Mouse (Mus musculus): ENCODE measurements at regions not wholly inside any gene's neighbourhood (a gene's known extent, or its start where the extent isn't known, plus 50 kb on each side); places are given as distances from the start of the nearest gene placed in this dataset.

- Histone ChIP-seq H3K27ac (ENCODE audit: low read depth, low read length) (no peak overlapping the region), H3K9me3 (ENCODE audit: control insufficient read depth, low read length) (no peaks in the 10 kb centered on the region), H3K9ac (ENCODE audit: low read depth, low read length) (no peak overlapping the region), H3K27me3 (replicated peaks; ENCODE audit: control insufficient read depth, insufficient read depth, low read length) (no peaks in the 10 kb centered on the region), H3K4me2 (ENCODE audit: low read length) (no peak overlapping the region), H3K36me3 (ENCODE audit: control insufficient read depth, insufficient read depth, low read length) (no peaks in the 10 kb centered on the region), H3K4me3 (ENCODE audit: low read length) (no peak overlapping the region), H3K4me1 (ENCODE audit: control insufficient read depth, insufficient read depth, low read depth, low read length) (no peaks in the 10 kb centered on the region)
- 78% methylated on average over 7 of the region's 7 CpGs for WGBS
- no peak for ATAC-seq
Measured at GRCm38 (mm10) chr1:72058045-72058703, 153.9 kb downstream of the Mreg start.

GRCm38 (mm10) chr1:72054541-72054940 lies 157.6 kb downstream of the Mreg start:
- ATAC-seq, result no peak
- H3K27me3 ChIP-seq (replicated peaks; ENCODE audit: control insufficient read depth, insufficient read depth, low read length), result no peaks in the 10 kb centered on the region
- no peak overlapping the region for H3K4me2 ChIP-seq (ENCODE audit: low read length)
- no peak overlapping the region for H3K9ac ChIP-seq (ENCODE audit: low read depth, low read length)
- no peak overlapping the region for H3K27ac ChIP-seq (ENCODE audit: low read depth, low read length)
- no peaks in the 10 kb centered on the region for H3K9me3 ChIP-seq (ENCODE audit: control insufficient read depth, low read length)
- H3K4me3 ChIP-seq (ENCODE audit: low read length), result no peak overlapping the region
- no peaks in the 10 kb centered on the region for H3K36me3 ChIP-seq (ENCODE audit: control insufficient read depth, insufficient read depth, low read length)
- WGBS, result 93% methylated on average over 1 of the region's 1 CpGs
- H3K4me1 ChIP-seq (ENCODE audit: control insufficient read depth, insufficient read depth, low read depth, low read length), result no peaks in the 10 kb centered on the region

GRCm38 (mm10) chr1:72050858-72051257 lies 161.2 kb downstream of the Mreg start:
- WGBS, result 68% methylated on average over 3 of the region's 3 CpGs
- Histone ChIP-seq H3K4me3 (ENCODE audit: low read length) (no peak overlapping the region), H3K9ac (ENCODE audit: low read depth, low read length) (no peak overlapping the region), H3K36me3 (ENCODE audit: control insufficient read depth, insufficient read depth, low read length) (no peaks in the 10 kb centered on the region), H3K9me3 (ENCODE audit: control insufficient read depth, low read length) (no peaks in the 10 kb centered on the region), H3K27ac (ENCODE audit: low read depth, low read length) (no peak overlapping the region), H3K4me1 (ENCODE audit: control insufficient read depth, insufficient read depth, low read depth, low read length) (no peaks in the 10 kb centered on the region), H3K4me2 (ENCODE audit: low read length) (no peak overlapping the region), H3K27me3 (replicated peaks; ENCODE audit: control insufficient read depth, insufficient read depth, low read length) (no peaks in the 10 kb centered on the region)
- no peak for ATAC-seq

GRCm38 (mm10) chr1:72046072-72046471 lies 166.0 kb downstream of the Mreg start:
- Histone ChIP-seq H3K4me3 (ENCODE audit: low read length) (no peak overlapping the region), H3K9me3 (ENCODE audit: control insufficient read depth, low read length) (no peaks in the 10 kb centered on the region), H3K27me3 (replicated peaks; ENCODE audit: control insufficient read depth, insufficient read depth, low read length) (no peaks in the 10 kb centered on the region), H3K27ac (ENCODE audit: low read depth, low read length) (no peak overlapping the region), H3K4me1 (ENCODE audit: control insufficient read depth, insufficient read depth, low read depth, low read length) (no peaks in the 10 kb centered on the region), H3K9ac (ENCODE audit: low read depth, low read length) (no peak overlapping the region), H3K4me2 (ENCODE audit: low read length) (no peak overlapping the region), H3K36me3 (ENCODE audit: control insufficient read depth, insufficient read depth, low read length) (no peaks in the 10 kb centered on the region)
- ATAC-seq, result no peak
- WGBS, result 69% methylated on average over 2 of the region's 2 CpGs

GRCm38 (mm10) chr1:72038518-72038917 lies 173.6 kb downstream of the Mreg start:
- Histone ChIP-seq H3K4me3 (ENCODE audit: low read length) (no peak overlapping the region), H3K27ac (ENCODE audit: low read depth, low read length) (no peak overlapping the region), H3K9ac (ENCODE audit: low read depth, low read length) (no peak overlapping the region), H3K4me1 (ENCODE audit: control insufficient read depth, insufficient read depth, low read depth, low read length) (no peaks in the 10 kb centered on the region), H3K36me3 (ENCODE audit: control insufficient read depth, insufficient read depth, low read length) (no peaks in the 10 kb centered on the region), H3K4me2 (ENCODE audit: low read length) (no peak overlapping the region), H3K9me3 (ENCODE audit: control insufficient read depth, low read length) (no peaks in the 10 kb centered on the region), H3K27me3 (replicated peaks; ENCODE audit: control insufficient read depth, insufficient read depth, low read length) (no peaks in the 10 kb centered on the region)
- WGBS, result 66% methylated on average over 9 of the region's 9 CpGs
- no peak for ATAC-seq

GRCm38 (mm10) chr1:72036600-72036999 lies 175.5 kb downstream of the Mreg start:
- Histone ChIP-seq H3K36me3 (ENCODE audit: control insufficient read depth, insufficient read depth, low read length) (no peaks in the 10 kb centered on the region), H3K4me2 (ENCODE audit: low read length) (no peak overlapping the region), H3K9me3 (ENCODE audit: control insufficient read depth, low read length) (no peaks in the 10 kb centered on the region), H3K27ac (ENCODE audit: low read depth, low read length) (no peak overlapping the region), H3K4me3 (ENCODE audit: low read length) (no peak overlapping the region), H3K27me3 (replicated peaks; ENCODE audit: control insufficient read depth, insufficient read depth, low read length) (no peaks in the 10 kb centered on the region), H3K4me1 (ENCODE audit: control insufficient read depth, insufficient read depth, low read depth, low read length) (no peaks in the 10 kb centered on the region), H3K9ac (ENCODE audit: low read depth, low read length) (no peak overlapping the region)
- no peak for ATAC-seq
- 77% methylated on average over 5 of the region's 5 CpGs for WGBS

GRCm38 (mm10) chr1:72036141-72036540 lies 176.0 kb downstream of the Mreg start:
- no peak for ATAC-seq
- H3K27ac ChIP-seq (ENCODE audit: low read depth, low read length), result no peak overlapping the region
- no peak overlapping the region for H3K9ac ChIP-seq (ENCODE audit: low read depth, low read length)
- H3K27me3 ChIP-seq (replicated peaks; ENCODE audit: control insufficient read depth, insufficient read depth, low read length), result no peaks in the 10 kb centered on the region
- no peaks in the 10 kb centered on the region for H3K4me1 ChIP-seq (ENCODE audit: control insufficient read depth, insufficient read depth, low read depth, low read length)
- no peaks in the 10 kb centered on the region for H3K36me3 ChIP-seq (ENCODE audit: control insufficient read depth, insufficient read depth, low read length)
- no peaks in the 10 kb centered on the region for H3K9me3 ChIP-seq (ENCODE audit: control insufficient read depth, low read length)
- no peak overlapping the region for H3K4me3 ChIP-seq (ENCODE audit: low read length)
- WGBS, result 77% methylated on average over 5 of the region's 5 CpGs
- no peak overlapping the region for H3K4me2 ChIP-seq (ENCODE audit: low read length)

GRCm38 (mm10) chr1:72033941-72034340 lies 178.2 kb downstream of the Mreg start:
- no peak overlapping the region for H3K9ac ChIP-seq (ENCODE audit: low read depth, low read length)
- H3K4me1 ChIP-seq (ENCODE audit: control insufficient read depth, insufficient read depth, low read depth, low read length), result no peaks in the 10 kb centered on the region
- ATAC-seq, result no peak
- H3K4me2 ChIP-seq (ENCODE audit: low read length), result no peak overlapping the region
- H3K27me3 ChIP-seq (replicated peaks; ENCODE audit: control insufficient read depth, insufficient read depth, low read length), result no peaks in the 10 kb centered on the region
- H3K27ac ChIP-seq (ENCODE audit: low read depth, low read length), result no peak overlapping the region
- no peaks in the 10 kb centered on the region for H3K36me3 ChIP-seq (ENCODE audit: control insufficient read depth, insufficient read depth, low read length)
- H3K9me3 ChIP-seq (ENCODE audit: control insufficient read depth, low read length), result no peaks in the 10 kb centered on the region
- WGBS, result 80% methylated on average over 2 of the region's 2 CpGs
- no peak overlapping the region for H3K4me3 ChIP-seq (ENCODE audit: low read length)

- H3K9me3 ChIP-seq (ENCODE audit: control insufficient read depth, low read length), result no peaks in the 10 kb centered on the region
- H3K4me3 ChIP-seq (ENCODE audit: low read length), result no peak overlapping the region
- 67% methylated on average over 4 of the region's 4 CpGs for WGBS
Measured at GRCm38 (mm10) chr1:72032214-72032613, 179.9 kb downstream of the Mreg start.

More at GRCm38 (mm10) chr1:72032214-72032613, 179.9 kb downstream of the Mreg start:
- H3K4me1 ChIP-seq (ENCODE audit: control insufficient read depth, insufficient read depth, low read depth, low read length), result no peaks in the 10 kb centered on the region
- no peak overlapping the region for H3K27ac ChIP-seq (ENCODE audit: low read depth, low read length)
- H3K9ac ChIP-seq (ENCODE audit: low read depth, low read length), result no peak overlapping the region
- no peak overlapping the region for H3K4me2 ChIP-seq (ENCODE audit: low read length)
- no peak for ATAC-seq
- no peaks in the 10 kb centered on the region for H3K36me3 ChIP-seq (ENCODE audit: control insufficient read depth, insufficient read depth, low read length)
- no peaks in the 10 kb centered on the region for H3K27me3 ChIP-seq (replicated peaks; ENCODE audit: control insufficient read depth, insufficient read depth, low read length)

Measured in hindbrain, embryonic 16.5 days (tissue).